Mouse (Mus musculus) olfactory bulb, adult 2 months (tissue): ENCODE measurements around the gene Klhdc4.

ENCODE experiments used
- CTCF ChIP-seq: fragments of 200-500 bp; IDR thresholded peaks from 2 replicates; pipeline ENCODE4 v1.5.1; 2012; ENCODE audit warnings: low read depth, mild to moderate bottlenecking, low read length, moderate library complexity; ENCODE audit not compliant: insufficient read depth
- POLR2A ChIP-seq: fragments of 200-500 bp; IDR thresholded peaks from 2 replicates; pipeline ENCODE4 v1.6.1; 2012; ENCODE audit warnings: mild to moderate bottlenecking, low read depth, low read length, moderate library complexity; ENCODE audit not compliant: insufficient read depth

- no peak for TF ChIP-seq CTCF
- TF ChIP-seq POLR2A = no peak
Measured at GRCm38 (mm10) chr8:121808032-121808431, 21.3 kb downstream of the Klhdc4 start.
